ENCODE assay signal across 13 mouse cellular contexts in the genomic region with DNA sequence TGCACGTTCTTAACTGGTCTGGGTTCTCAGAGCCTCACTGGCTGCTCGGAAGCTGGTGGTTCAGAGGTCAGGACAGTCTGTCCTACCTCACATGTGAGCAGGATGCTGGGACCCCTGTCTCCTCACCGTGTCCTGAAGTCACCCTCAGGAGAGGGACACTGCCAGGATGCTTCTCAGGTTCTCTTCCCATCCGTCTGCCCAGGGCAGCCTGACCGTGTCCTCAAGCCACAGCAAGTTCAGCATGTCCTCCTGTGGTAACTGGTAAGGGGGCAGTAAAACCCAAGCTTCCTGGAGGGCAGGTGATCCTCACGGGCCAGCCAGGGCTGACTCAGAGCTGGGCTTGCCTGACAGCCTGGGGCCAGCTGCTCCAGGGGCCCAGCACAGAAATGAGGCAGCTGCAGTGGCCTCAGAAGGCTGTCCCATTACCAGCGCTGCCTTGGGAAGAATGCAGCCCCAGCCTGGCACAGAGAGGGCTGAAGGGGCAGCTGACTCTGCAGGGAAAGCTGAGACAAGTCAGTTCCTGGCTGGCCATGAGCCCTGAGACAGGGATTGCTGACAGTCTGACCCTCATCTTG. TPM values are rescaled to one million over a fixed set of nuclear protein-coding genes. Genes with fewer than 3 reads are reported as not detected.
DNase-seq lines count a peak whose midpoint lies in the region; ATAC-seq and TF ChIP-seq lines count a peak whose summit lies in the region.
"Had no signal": no experiment of that assay in that cellular context is flagged by ENCODE, and none has a peak within 500 bp of the region (broad histone marks: within the 10 kb centered on the region; RNA-seq: fewer than 3 reads in every experiment).

No protein-coding gene starts in this region.

- H3ac ChIP-seq in myocyte (ENCODE audit: control insufficient read depth, insufficient read length): no peak overlapping the region

- H3K79me2 ChIP-seq in myocyte (ENCODE audit: control insufficient read depth, insufficient read depth): no peaks in the 10 kb centered on the region

- no peak overlapping the region for H3K4me2 ChIP-seq in limb, embryonic 13.5 days (replicated peaks)
- H3K4me2 ChIP-seq in myocyte (ENCODE audit: low read depth): peak overlapping the region; percentile 28

- H3K27ac ChIP-seq in limb, embryonic 13.5 days: no peak overlapping the region
- H3K27ac ChIP-seq in limb, embryonic 10.5 days: no peak overlapping the region
- H3K27ac ChIP-seq: stomach, postnatal 0 days had no signal

- DNase-seq in limb, embryonic 10.5 days (ENCODE audit: low spot score): no peak
- peak; percentile 21 for DNase-seq in adrenal gland, postnatal 25 days
- peak; percentile 83 for DNase-seq in gastrocnemius, postnatal 14 days
- DNase-seq in urinary bladder, postnatal 36 days (ENCODE audit: low spot score in 2 of 2): no peak
- DNase-seq in spleen, postnatal 10 days (ENCODE audit: low spot score in 2 of 2): no peak
- DNase-seq: cerebellum, adult 11 months; heart, postnatal 4 days; lung, adult 18-20 months; thymus, postnatal 36 days had no signal

- H3K4me1 ChIP-seq in limb, embryonic 13.5 days: peaks cover 12% of the 10 kb centered on the region
- H3K4me1 ChIP-seq in limb, embryonic 10.5 days: peaks cover 16% of the 10 kb centered on the region

- H3K9me3 ChIP-seq in limb, embryonic 13.5 days: no peaks in the 10 kb centered on the region
- H3K9me3 ChIP-seq in limb, embryonic 10.5 days (replicated peaks): no peaks in the 10 kb centered on the region

- H3K27me3 ChIP-seq in limb, embryonic 13.5 days: peaks cover 16% of the 10 kb centered on the region
- H3K27me3 ChIP-seq in limb, embryonic 10.5 days (ENCODE audit: low read depth, poor library complexity, severe bottlenecking): no peaks in the 10 kb centered on the region
- H3K27me3 ChIP-seq in myocyte (ENCODE audit: control insufficient read depth, insufficient read depth, insufficient read length): no peaks in the 10 kb centered on the region
- H3K27me3 ChIP-seq: CH12.LX had no signal

- no peaks in the 10 kb centered on the region for H3K36me3 ChIP-seq in limb, embryonic 13.5 days
- no peaks in the 10 kb centered on the region for H3K36me3 ChIP-seq in limb, embryonic 10.5 days
- H3K36me3 ChIP-seq in myocyte (ENCODE audit: control insufficient read depth, insufficient read depth): no peaks in the 10 kb centered on the region

- intact Hi-C loops in gastrocnemius, postnatal 14 days (cut with DNase I; ENCODE audit: low total_unique reads): no loop called here

- TF ChIP-seq POLR2A in myocyte (IDR thresholded peaks at IDR 0.05; ENCODE audit: insufficient read length, low read depth): no peak

- peak; percentile 34; the same call in 1 of the 2 replicates for ATAC-seq in limb, embryonic 13.5 days (ENCODE audit: low FRiP score, low read depth)

- 51% methylated on average over 7 of the region's 7 CpGs for WGBS in limb, embryonic 13.5 days
- 62% methylated on average over 7 of the region's 7 CpGs for WGBS in limb, embryonic 10.5 days

- H3K4me3 ChIP-seq in limb, embryonic 13.5 days: no peak overlapping the region
- H3K4me3 ChIP-seq in limb, embryonic 10.5 days: no peak overlapping the region
- H3K4me3 ChIP-seq in myocyte: no peak overlapping the region

- no peak overlapping the region for H3K9ac ChIP-seq in limb, embryonic 13.5 days

TF ChIP-seq in myocyte, 11 proteins besides CTCF, POLR2A, EP300 and RAD21:
- TF ChIP-seq USF1 (IDR thresholded peaks at IDR 0.05; ENCODE audit: low read depth) (no peak), MAX (IDR thresholded peaks at IDR 0.05; ENCODE audit: low read depth) (no peak), SRF (IDR thresholded peaks at IDR 0.05; ENCODE audit: control insufficient read depth, insufficient read length, low read depth) (no peak), MYOG (IDR thresholded peaks at IDR 0.05; ENCODE audit: control insufficient read depth in 1 of 3, insufficient read depth in 1 of 3, insufficient read length in 2 of 3, low read depth in 2 of 3) (peak; percentile 92 to 99 (median 95)), TCF12 (IDR thresholded peaks at IDR 0.05; ENCODE audit: insufficient read depth, poor library complexity, severe bottlenecking) (peak; percentile 73), MYOD1 (IDR thresholded peaks at IDR 0.05; ENCODE audit: control insufficient read depth in 1 of 3, insufficient read length in 2 of 3, low read depth in 2 of 3) (peak; percentile 74 to 99 (median 90)), TCF3 (IDR thresholded peaks at IDR 0.05; ENCODE audit: insufficient read length, low read depth) (peak; percentile 92), E2F4 (IDR thresholded peaks at IDR 0.05; ENCODE audit: insufficient read depth) (no peak), CEBPB (IDR thresholded peaks at IDR 0.05; ENCODE audit: insufficient read depth, poor library complexity, severe bottlenecking) (no peak), POLR2AphosphoS2 (IDR thresholded peaks at IDR 0.05; ENCODE audit: insufficient read length, low read depth) (no peak), REST (IDR thresholded peaks at IDR 0.05; ENCODE audit: insufficient read depth, insufficient read length) (no peak)

RNA-seq across cellular contexts. Expression of gene Sec61b, which starts 23.4 kb away (rescaled TPM):
- polyA plus RNA-seq in limb, embryonic 13.5 days (2015; fragmentation: Nextera tagmentation; extraction: Ambion mirVana): 455 and 473 TPM in 2 replicates
- 412 and 434 TPM in 2 replicates for polyA plus RNA-seq in limb, embryonic 10.5 days (2016; fragmentation: Nextera tagmentation; extraction: Ambion mirVana)
- total RNA-seq in adrenal gland, postnatal 25 days (2021): 216 and 222 TPM in 2 replicates
- total RNA-seq in gastrocnemius, postnatal 14 days (2021): 10 to 100 TPM; 41.9 to 56.6 TPM
- polyA plus RNA-seq in myocyte (2012; fragmentation: generic; extraction: Trizol): 237 TPM

RNA-seq across cellular contexts. Expression of gene Alg2, which starts 23.8 kb away (rescaled TPM):
- polyA plus RNA-seq in limb, embryonic 13.5 days (2015; fragmentation: Nextera tagmentation; extraction: Ambion mirVana): 89.7 and 92.2 TPM in 2 replicates
- polyA plus RNA-seq in limb, embryonic 10.5 days (2016; fragmentation: Nextera tagmentation; extraction: Ambion mirVana): 76.8 and 92.2 TPM in 2 replicates
- total RNA-seq in adrenal gland, postnatal 25 days (2021): 138 and 149 TPM in 2 replicates
- 10 to 100 TPM; 12.8 to 15.7 TPM for total RNA-seq in gastrocnemius, postnatal 14 days (2021)
- polyA plus RNA-seq in myocyte (2012; fragmentation: generic; extraction: Trizol): 22.7 TPM

Comparison
In these comparisons a context has a peak if more than half of its experiments do, and no peak if none do; other contexts are left out.
1. DNase-seq: peak in adrenal gland, postnatal 25 days (single experiment) and gastrocnemius, postnatal 14 days (single experiment); none in limb, embryonic 10.5 days (single experiment), urinary bladder, postnatal 36 days (0 of 2) and spleen, postnatal 10 days (0 of 2).